Mouse (Mus musculus): ENCODE data around the gene Stil. TPM values are rescaled to one million over a fixed set of nuclear protein-coding genes. Genes with fewer than 3 reads are reported as not detected.
A peak's percentile ranks its signal among the peaks of the same experiment; 100 is the strongest.

The Stil gene
- polyA plus RNA-seq, 1 experiment from 2014 or later: 10.2 TPM

DNA sequence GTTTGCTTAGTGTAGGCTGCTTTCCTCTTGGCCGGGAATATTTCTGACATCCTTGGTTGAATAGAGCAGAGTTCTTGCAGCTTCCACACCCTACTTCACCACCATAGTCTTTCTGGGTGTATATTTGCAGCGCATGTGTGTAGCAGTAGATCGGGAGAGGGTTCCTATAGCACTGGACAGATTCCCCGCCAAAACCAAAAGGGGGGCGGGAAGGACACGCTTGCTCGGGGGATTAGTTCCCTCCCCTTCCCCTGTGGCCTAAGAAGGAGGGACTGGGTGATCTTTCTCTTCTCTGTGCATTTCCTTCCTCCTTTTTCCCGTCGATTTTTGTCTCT lies 62.5 kb downstream of the Stil start:
- H3K36me3 ChIP-seq (ENCODE audit: control insufficient read depth, insufficient read depth): peaks cover 48% of the 10 kb centered on the region
- H3K27ac ChIP-seq (ENCODE audit: low read length): peak overlapping the region; percentile 71
- ATAC-seq (ENCODE audit: low read depth): peak; percentile 10; the same call in 1 of the 2 replicates
- peaks cover 4% of the 10 kb centered on the region for H3K27me3 ChIP-seq (ENCODE audit: control insufficient read depth, insufficient read depth, low read depth, low read length)
- peak overlapping the region; percentile 77 for H3K9ac ChIP-seq (ENCODE audit: low read depth, low read length)
- H3K4me1 ChIP-seq (ENCODE audit: control insufficient read depth, low read depth, low read length): peaks cover 28% of the 10 kb centered on the region
- no peaks in the 10 kb centered on the region for H3K9me3 ChIP-seq (replicated peaks; ENCODE audit: control insufficient read depth, low read length)
- peak overlapping the region; percentile 97 for H3K4me2 ChIP-seq (ENCODE audit: low read depth, low read length)
- H3K4me3 ChIP-seq (ENCODE audit: low read depth, low read length): peak overlapping the region; percentile 68
- 1% methylated on average over 9 of the region's 9 CpGs for WGBS (ENCODE audit: insufficient replicate concordance)

DNA sequence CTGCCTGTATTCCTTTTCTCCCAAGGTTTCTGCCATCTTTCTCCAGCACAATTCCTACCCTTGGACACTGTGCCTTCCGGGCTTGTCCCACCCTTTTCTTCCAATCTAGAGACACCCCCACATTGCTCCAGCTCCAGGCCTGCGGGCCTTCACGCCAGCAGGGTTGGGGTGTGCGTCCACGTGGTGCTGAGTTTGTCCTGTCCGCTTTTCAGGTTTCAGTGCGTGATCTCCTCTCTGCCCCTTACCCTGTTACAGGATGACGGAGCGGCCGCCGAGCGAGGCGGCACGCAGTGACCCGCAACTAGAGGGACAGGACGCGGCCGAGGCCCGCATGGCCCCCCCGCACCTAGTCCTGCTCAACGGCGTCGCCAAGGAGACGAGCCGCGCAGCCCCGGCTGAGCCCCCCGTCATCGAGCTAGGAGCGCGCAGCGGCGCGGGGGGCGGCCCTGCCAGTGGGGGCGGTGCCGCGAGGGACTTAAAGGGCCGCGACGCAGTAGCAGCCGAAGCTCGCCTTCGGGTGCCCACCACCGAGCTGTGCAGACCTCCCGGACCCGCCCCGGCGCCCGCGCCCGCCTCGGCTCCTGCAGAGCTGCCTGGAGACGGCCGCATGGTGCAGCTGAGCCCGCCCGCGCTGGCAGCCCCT lies 63.0 kb downstream of the Stil start:
- Histone ChIP-seq H3K27ac (ENCODE audit: low read length) (peak overlapping the region; percentile 71), H3K9ac (ENCODE audit: low read depth, low read length) (peak overlapping the region; percentile 77), H3K9me3 (replicated peaks; ENCODE audit: control insufficient read depth, low read length) (no peaks in the 10 kb centered on the region), H3K4me3 (ENCODE audit: low read depth, low read length) (peak overlapping the region; percentile 68), H3K27me3 (ENCODE audit: control insufficient read depth, insufficient read depth, low read depth, low read length) (peaks cover 4% of the 10 kb centered on the region), H3K36me3 (ENCODE audit: control insufficient read depth, insufficient read depth) (peaks cover 52% of the 10 kb centered on the region), H3K4me2 (ENCODE audit: low read depth, low read length) (peak overlapping the region; percentile 97), H3K4me1 (ENCODE audit: control insufficient read depth, low read depth, low read length) (peaks cover 28% of the 10 kb centered on the region)
- ATAC-seq (ENCODE audit: low read depth): peak; percentile 33
- under 1% methylated on average over 58 of the region's 58 CpGs for WGBS (ENCODE audit: insufficient replicate concordance)

DNA sequence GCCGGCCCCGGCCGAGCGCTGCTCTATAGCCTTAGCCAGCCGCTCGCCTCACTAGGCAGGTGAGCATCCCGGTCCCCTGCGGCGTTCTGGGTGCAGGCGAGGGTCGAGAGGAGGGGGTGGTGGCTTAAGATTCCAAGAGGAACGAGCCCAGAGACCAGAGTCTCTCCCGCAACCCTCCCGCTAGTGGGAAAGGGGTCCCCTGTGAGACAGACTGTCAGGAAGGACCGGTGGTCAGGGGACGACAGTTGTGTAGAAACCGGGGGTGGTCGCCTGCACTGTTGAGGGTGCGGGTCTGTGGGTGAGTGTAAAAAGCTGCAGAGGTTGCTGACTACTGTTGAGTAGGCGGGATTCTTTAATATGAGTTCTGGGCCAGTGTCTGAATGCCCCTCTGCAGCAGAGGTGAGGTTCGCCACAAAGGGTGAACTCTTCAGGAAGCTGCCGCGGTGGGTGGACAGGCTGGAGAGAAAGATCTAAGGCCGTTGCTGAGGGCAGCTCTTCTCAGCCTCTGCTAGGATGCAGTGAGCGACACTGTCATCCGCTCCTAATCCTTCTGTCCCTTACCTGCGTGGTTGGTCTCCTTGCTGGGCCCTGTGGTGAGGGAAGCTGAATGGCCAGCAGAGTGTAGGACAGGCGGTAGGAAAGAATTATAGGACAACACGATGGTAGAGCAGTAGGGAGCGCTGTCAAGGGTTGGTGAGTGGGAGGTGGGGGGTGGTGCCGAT lies 63.7 kb downstream of the Stil start:
- Histone ChIP-seq H3K27me3 (ENCODE audit: control insufficient read depth, insufficient read depth, low read depth, low read length) (peaks cover 4% of the 10 kb centered on the region), H3K4me1 (ENCODE audit: control insufficient read depth, low read depth, low read length) (peaks cover 28% of the 10 kb centered on the region), H3K4me2 (ENCODE audit: low read depth, low read length) (peak overlapping the region; percentile 97), H3K27ac (ENCODE audit: low read length) (peak overlapping the region; percentile 71; the same call in 1 of the 2 replicates), H3K9me3 (replicated peaks; ENCODE audit: control insufficient read depth, low read length) (no peaks in the 10 kb centered on the region), H3K36me3 (ENCODE audit: control insufficient read depth, insufficient read depth) (peaks cover 59% of the 10 kb centered on the region), H3K9ac (ENCODE audit: low read depth, low read length) (peak overlapping the region; percentile 77), H3K4me3 (ENCODE audit: low read depth, low read length) (peak overlapping the region; percentile 68)
- 4% methylated on average over 31 of the region's 31 CpGs for WGBS (ENCODE audit: insufficient replicate concordance)
- no peak for ATAC-seq (ENCODE audit: low read depth)

DNA sequence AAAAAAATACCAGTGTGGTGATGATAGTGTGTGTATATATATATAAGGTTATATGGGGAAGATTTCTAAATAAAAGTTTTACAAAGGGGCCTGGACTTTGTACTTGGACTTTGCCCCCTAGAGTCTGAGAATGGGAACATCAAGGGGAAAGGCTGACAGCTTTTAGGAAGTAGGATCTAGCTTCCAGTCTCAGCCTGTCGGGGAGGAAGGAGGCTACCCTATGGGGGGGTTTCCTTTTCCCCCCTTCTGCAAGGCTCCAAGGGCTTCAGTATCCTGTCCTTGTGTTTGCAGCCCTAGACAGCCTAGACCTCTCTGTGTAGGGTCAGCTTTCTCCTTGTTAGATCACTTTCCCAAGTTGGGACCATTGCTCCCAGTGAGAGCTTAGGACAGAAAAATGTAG lies 71.7 kb downstream of the Stil start:
- ATAC-seq (ENCODE audit: low read depth): peak; percentile 30; the same call in 1 of the 2 replicates
- Histone ChIP-seq H3K27ac (ENCODE audit: low read length) (peak overlapping the region; percentile 58), H3K9ac (ENCODE audit: low read depth, low read length) (no peak overlapping the region), H3K4me2 (ENCODE audit: low read depth, low read length) (no peak overlapping the region), H3K36me3 (ENCODE audit: control insufficient read depth, insufficient read depth) (peaks cover 45% of the 10 kb centered on the region), H3K4me1 (ENCODE audit: control insufficient read depth, low read depth, low read length) (peaks cover 6% of the 10 kb centered on the region), H3K9me3 (replicated peaks; ENCODE audit: control insufficient read depth, low read length) (no peaks in the 10 kb centered on the region), H3K27me3 (ENCODE audit: control insufficient read depth, insufficient read depth, low read depth, low read length) (no peaks in the 10 kb centered on the region), H3K4me3 (ENCODE audit: low read depth, low read length) (no peak overlapping the region)
- WGBS (ENCODE audit: insufficient replicate concordance): 5% methylated on average over 1 of the region's 1 CpGs

GRCm38 (mm10) chr4:115074789-115075188 lies 74.8 kb downstream of the Stil start:
- Histone ChIP-seq H3K9ac (ENCODE audit: low read depth, low read length) (no peak overlapping the region), H3K4me3 (ENCODE audit: low read depth, low read length) (no peak overlapping the region), H3K4me2 (ENCODE audit: low read depth, low read length) (no peak overlapping the region), H3K9me3 (replicated peaks; ENCODE audit: control insufficient read depth, low read length) (no peaks in the 10 kb centered on the region), H3K36me3 (ENCODE audit: control insufficient read depth, insufficient read depth) (peaks cover 16% of the 10 kb centered on the region), H3K4me1 (ENCODE audit: control insufficient read depth, low read depth, low read length) (peaks cover 6% of the 10 kb centered on the region), H3K27ac (ENCODE audit: low read length) (peak overlapping the region; percentile 31; the same call in 1 of the 2 replicates), H3K27me3 (ENCODE audit: control insufficient read depth, insufficient read depth, low read depth, low read length) (no peaks in the 10 kb centered on the region)
- WGBS (ENCODE audit: insufficient replicate concordance): 63% methylated on average over 1 of the region's 1 CpGs
- ATAC-seq (ENCODE audit: low read depth): no peak

- Histone ChIP-seq H3K27ac (ENCODE audit: low read length) (peak overlapping the region; percentile 31), H3K4me3 (ENCODE audit: low read depth, low read length) (no peak overlapping the region), H3K4me2 (ENCODE audit: low read depth, low read length) (no peak overlapping the region), H3K9me3 (replicated peaks; ENCODE audit: control insufficient read depth, low read length) (no peaks in the 10 kb centered on the region), H3K4me1 (ENCODE audit: control insufficient read depth, low read depth, low read length) (peaks cover 6% of the 10 kb centered on the region), H3K9ac (ENCODE audit: low read depth, low read length) (no peak overlapping the region), H3K27me3 (ENCODE audit: control insufficient read depth, insufficient read depth, low read depth, low read length) (no peaks in the 10 kb centered on the region), H3K36me3 (ENCODE audit: control insufficient read depth, insufficient read depth) (peaks cover 11% of the 10 kb centered on the region)
- 19% methylated on average over 3 of the region's 3 CpGs for WGBS (ENCODE audit: insufficient replicate concordance)
- ATAC-seq (ENCODE audit: low read depth): peak; percentile 43; the same call in 1 of the 2 replicates
These were observed 75.4 kb downstream of the Stil start for GRCm38 (mm10) chr4:115075204-115075915.

GRCm38 (mm10) chr4:115078892-115079820 lies 79.2 kb downstream of the Stil start:
- Histone ChIP-seq H3K4me3 (ENCODE audit: low read depth, low read length) (no peak overlapping the region), H3K27me3 (ENCODE audit: control insufficient read depth, insufficient read depth, low read depth, low read length) (no peaks in the 10 kb centered on the region), H3K9me3 (replicated peaks; ENCODE audit: control insufficient read depth, low read length) (no peaks in the 10 kb centered on the region), H3K9ac (ENCODE audit: low read depth, low read length) (no peak overlapping the region), H3K4me1 (ENCODE audit: control insufficient read depth, low read depth, low read length) (peaks cover 6% of the 10 kb centered on the region), H3K27ac (ENCODE audit: low read length) (no peak overlapping the region), H3K4me2 (ENCODE audit: low read depth, low read length) (no peak overlapping the region), H3K36me3 (ENCODE audit: control insufficient read depth, insufficient read depth) (no peaks in the 10 kb centered on the region)
- no peak for ATAC-seq (ENCODE audit: low read depth)
- WGBS (ENCODE audit: insufficient replicate concordance): 44% methylated on average over 10 of the region's 10 CpGs

DNA sequence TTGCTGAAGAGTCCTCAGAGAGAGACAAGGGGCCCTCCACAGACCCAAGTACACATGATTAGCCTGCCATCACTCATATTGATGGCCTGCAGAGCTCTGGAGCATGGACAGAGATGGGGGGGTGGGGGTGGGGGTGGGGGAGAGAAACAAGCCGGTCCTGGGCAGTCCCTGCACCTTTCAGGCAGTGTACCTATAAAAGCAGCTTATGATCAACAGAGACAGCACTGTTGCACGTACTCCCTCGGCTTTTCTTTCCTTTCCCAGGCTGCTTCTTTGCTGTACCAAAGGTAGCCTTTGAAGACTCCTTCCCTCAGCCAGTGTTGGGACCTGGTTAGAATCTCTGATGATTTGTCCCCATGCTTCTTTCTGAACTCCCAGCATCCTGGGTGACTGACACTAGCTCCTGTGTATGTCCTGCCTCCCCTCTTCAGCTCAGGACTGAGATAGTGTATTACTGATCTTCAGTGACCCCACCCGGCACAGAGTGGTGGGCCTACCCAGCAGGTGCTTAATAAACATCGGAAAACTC lies 79.9 kb downstream of the Stil start:
- 51% methylated on average over 5 of the region's 5 CpGs for WGBS (ENCODE audit: insufficient replicate concordance)
- Histone ChIP-seq H3K9me3 (replicated peaks; ENCODE audit: control insufficient read depth, low read length) (no peaks in the 10 kb centered on the region), H3K27ac (ENCODE audit: low read length) (no peak overlapping the region), H3K36me3 (ENCODE audit: control insufficient read depth, insufficient read depth) (no peaks in the 10 kb centered on the region), H3K9ac (ENCODE audit: low read depth, low read length) (no peak overlapping the region), H3K4me1 (ENCODE audit: control insufficient read depth, low read depth, low read length) (peaks cover 3% of the 10 kb centered on the region; the same call in 1 of the 2 replicates), H3K4me3 (ENCODE audit: low read depth, low read length) (no peak overlapping the region), H3K4me2 (ENCODE audit: low read depth, low read length) (no peak overlapping the region), H3K27me3 (ENCODE audit: control insufficient read depth, insufficient read depth, low read depth, low read length) (no peaks in the 10 kb centered on the region)
- no peak for ATAC-seq (ENCODE audit: low read depth)

Measured in liver, embryonic 16.5 days (tissue).